Mouse (Mus musculus) liver, adult 2 months (tissue): ENCODE measurements at regions not wholly inside any gene's neighbourhood (a gene's known extent, or its start where the extent isn't known, plus 50 kb on each side); places are given as distances from the start of the nearest gene placed in this dataset.

Experiments used
- CTCF ChIP-seq: fragments of 200-500 bp; IDR thresholded peaks from 2 replicates; pipeline ENCODE4 v1.5.1; 2011; ENCODE audit warnings: low read depth, low read length, control low read depth
- POLR2A ChIP-seq: fragments of 200-500 bp; IDR thresholded peaks from 2 replicates; pipeline ENCODE4 v1.6.1; 2011; ENCODE audit warnings: low read length, control low read depth; ENCODE audit not compliant: insufficient read depth; ENCODE audit errors: extremely low read depth

- TF ChIP-seq POLR2A (no peak), CTCF (no peak)
Observed at GRCm38 (mm10) chr4:69383318-69383717, 429.1 kb upstream of the Brinp1 start.
